Mouse (Mus musculus) neural tube, embryonic 15.5 days (tissue): Measurements from ENCODE around the gene Zfp324. TPM values are rescaled to one million over a fixed set of nuclear protein-coding genes. Genes with fewer than 3 reads are reported as not detected.

Experiments
- ATAC-seq: fragments of 200-750 bp; cut with Nextera tagmentation; 2 replicates; pipeline ENCODE4 v1.8.0; 2017; ENCODE audit warnings: mild to moderate bottlenecking, moderate TSS enrichment, moderate library complexity; ENCODE audit not compliant: low FRiP score
- H3K27ac ChIP-seq: fragments of 300-500 bp; sonication (generic); replicated peaks from 2 replicates; pipeline ENCODE4 v1.5.1; 2015; ENCODE audit warnings: mild to moderate bottlenecking, inconsistent platforms
- H3K27me3 ChIP-seq: fragments of 300-500 bp; sonication (generic); replicated peaks from 2 replicates; pipeline ENCODE4 v1.6.1; 2015; ENCODE audit warnings: inconsistent platforms
- H3K36me3 ChIP-seq: fragments of 300-500 bp; sonication (generic); 2 replicates; pipeline ENCODE4 v1.6.1; 2015; ENCODE audit warnings: inconsistent platforms
- H3K4me1 ChIP-seq: fragments of 300-500 bp; sonication (generic); 2 replicates; pipeline ENCODE4 v1.6.1; 2015; ENCODE audit warnings: inconsistent platforms
- H3K4me2 ChIP-seq: fragments of 300-500 bp; sonication (generic); 2 replicates; pipeline ENCODE4 v1.6.1; 2015; ENCODE audit warnings: inconsistent platforms, mild to moderate bottlenecking, moderate library complexity
- H3K4me3 ChIP-seq: fragments of 300-500 bp; sonication (generic); replicated peaks from 2 replicates; pipeline ENCODE4 v1.5.1; 2015; ENCODE audit warnings: mild to moderate bottlenecking, inconsistent platforms
- H3K9ac ChIP-seq: fragments of 300-500 bp; sonication (generic); replicated peaks from 2 replicates; pipeline ENCODE4 v1.6.1; 2015; ENCODE audit warnings: mild to moderate bottlenecking, inconsistent platforms
- H3K9me3 ChIP-seq: fragments of 300-500 bp; sonication (generic); replicated peaks from 2 replicates; pipeline ENCODE4 v1.6.1; 2016; ENCODE audit warnings: inconsistent platforms
- WGBS: fragments of 180-500 bp; shearing (Covaris S2); methylation state at CpG from one replicate; pipeline ENCODE4 v1.1.7; 2015; ENCODE audit warnings: mixed read lengths; 5-methylcytosine and 5-hydroxymethylcytosine counted together
- polyA plus RNA-seq: library from polyadenylated mRNA; unstranded; fragments of >200 nt; fragmentation: Nextera tagmentation; extraction: Ambion mirVana; gene quantifications from 2 replicates; pipeline ENCODE4 v1.2.1, GENCODE M21; 2015

Gene Zfp324
- polyA plus RNA-seq, 1 experiment from 2014 or later: 13.3 TPM

- no peak within 1 kb of the TSS for H3K4me3 ChIP-seq
- H3K9me3 ChIP-seq: no peaks in the 10 kb centered on the region
- ATAC-seq: no peak
- 77% methylated on average over 5 of the region's 5 CpGs for WGBS
- H3K9ac ChIP-seq: no peak within 1 kb of the TSS
- H3K4me1 ChIP-seq: no peaks in the 10 kb centered on the region
- no peak within 1 kb of the TSS for H3K27ac ChIP-seq
- no peaks in the 10 kb centered on the region for H3K36me3 ChIP-seq
- H3K27me3 ChIP-seq: no peaks in the 10 kb centered on the region
- no peak within 1 kb of the TSS for H3K4me2 ChIP-seq
These were observed 32.4 kb downstream of the Zfp324 start, which contains the start of gene Slc27a5 for GRCm38 (mm10) chr7:12998053-12998452. Gene Slc27a5 (minus strand): TSS chr7:12998192.

- WGBS: 81% methylated on average over 3 of the region's 3 CpGs
- H3K4me3 ChIP-seq: no peak within 1 kb of the TSS
- no peak within 1 kb of the TSS for H3K27ac ChIP-seq
- no peaks in the 10 kb centered on the region for H3K9me3 ChIP-seq
- peaks cover 1% of the 10 kb centered on the region; the same call in 1 of the 2 replicates for H3K36me3 ChIP-seq
- no peak within 1 kb of the TSS for H3K9ac ChIP-seq
- H3K4me2 ChIP-seq: no peak within 1 kb of the TSS
- ATAC-seq: no peak
- H3K4me1 ChIP-seq: no peaks in the 10 kb centered on the region
- no peaks in the 10 kb centered on the region for H3K27me3 ChIP-seq
These were observed 33.2 kb downstream of the Zfp324 start, which contains the start of gene Trim28 for GRCm38 (mm10) chr7:12998851-12999250. Gene Trim28 (plus strand): TSS chr7:12999114.

- WGBS: 83% methylated on average over 1 of the region's 1 CpGs
- Histone ChIP-seq H3K9ac (no peak overlapping the region), H3K27ac (no peak overlapping the region), H3K9me3 (no peaks in the 10 kb centered on the region), H3K36me3 (peaks cover 23% of the 10 kb centered on the region), H3K27me3 (no peaks in the 10 kb centered on the region), H3K4me1 (peaks cover 4% of the 10 kb centered on the region; the same call in 1 of the 2 replicates), H3K4me3 (no peak overlapping the region), H3K4me2 (no peak overlapping the region)
- no peak for ATAC-seq
These were observed 35.9 kb downstream of the Zfp324 start for GRCm38 (mm10) chr7:13001584-13001983.

GRCm38 (mm10) chr7:13003380-13003779 lies 37.7 kb downstream of the Zfp324 start:
- no peak for ATAC-seq
- Histone ChIP-seq H3K36me3 (peaks cover 28% of the 10 kb centered on the region), H3K9ac (no peak overlapping the region), H3K27me3 (no peaks in the 10 kb centered on the region), H3K4me1 (peaks cover 21% of the 10 kb centered on the region), H3K9me3 (no peaks in the 10 kb centered on the region), H3K27ac (no peak overlapping the region), H3K4me3 (no peak overlapping the region), H3K4me2 (no peak overlapping the region)
- 75% methylated on average over 5 of the region's 5 CpGs for WGBS

- 91% methylated on average over 17 of the region's 17 CpGs for WGBS
- H3K36me3 ChIP-seq: peaks cover 28% of the 10 kb centered on the region
- H3K4me3 ChIP-seq: no peak overlapping the region
- peaks cover 35% of the 10 kb centered on the region for H3K4me1 ChIP-seq
- H3K9me3 ChIP-seq: no peaks in the 10 kb centered on the region
- no peak overlapping the region for H3K4me2 ChIP-seq
- H3K9ac ChIP-seq: no peak overlapping the region
- H3K27ac ChIP-seq: no peak overlapping the region
- ATAC-seq: no peak
- no peaks in the 10 kb centered on the region for H3K27me3 ChIP-seq
These were observed 40.4 kb downstream of the Zfp324 start for GRCm38 (mm10) chr7:13006011-13006410.

DNA sequence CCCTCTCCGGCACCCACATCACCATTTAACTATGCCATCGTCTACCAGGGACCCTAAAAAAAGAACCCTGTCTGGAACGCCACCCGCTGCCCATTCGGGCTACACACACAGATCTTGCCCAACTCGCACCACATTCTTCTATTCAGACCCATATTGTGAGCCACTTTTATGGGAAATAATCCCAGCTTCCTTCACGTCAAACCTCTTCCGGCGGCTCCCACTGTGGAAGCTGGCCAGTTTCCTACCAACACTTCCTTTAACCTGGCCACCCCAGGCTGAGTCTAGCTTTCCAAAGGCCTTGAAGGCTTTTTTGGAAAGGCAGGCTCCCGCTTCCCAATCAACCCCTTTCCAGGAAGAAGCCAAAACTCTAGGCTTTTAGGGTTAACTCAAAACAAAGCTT lies 40.9 kb downstream of the Zfp324 start:
- ATAC-seq: no peak
- no peak overlapping the region for H3K4me3 ChIP-seq
- H3K4me2 ChIP-seq: 0 out of 2 replicates have a peak overlapping the region, but pooled peaks have one; percentile 77
- 83% methylated on average over 10 of the region's 10 CpGs for WGBS
- no peak overlapping the region for H3K27ac ChIP-seq
- peaks cover 28% of the 10 kb centered on the region for H3K36me3 ChIP-seq
- no peak overlapping the region for H3K9ac ChIP-seq
- H3K27me3 ChIP-seq: no peaks in the 10 kb centered on the region
- H3K4me1 ChIP-seq: peaks cover 35% of the 10 kb centered on the region
- no peaks in the 10 kb centered on the region for H3K9me3 ChIP-seq

DNA sequence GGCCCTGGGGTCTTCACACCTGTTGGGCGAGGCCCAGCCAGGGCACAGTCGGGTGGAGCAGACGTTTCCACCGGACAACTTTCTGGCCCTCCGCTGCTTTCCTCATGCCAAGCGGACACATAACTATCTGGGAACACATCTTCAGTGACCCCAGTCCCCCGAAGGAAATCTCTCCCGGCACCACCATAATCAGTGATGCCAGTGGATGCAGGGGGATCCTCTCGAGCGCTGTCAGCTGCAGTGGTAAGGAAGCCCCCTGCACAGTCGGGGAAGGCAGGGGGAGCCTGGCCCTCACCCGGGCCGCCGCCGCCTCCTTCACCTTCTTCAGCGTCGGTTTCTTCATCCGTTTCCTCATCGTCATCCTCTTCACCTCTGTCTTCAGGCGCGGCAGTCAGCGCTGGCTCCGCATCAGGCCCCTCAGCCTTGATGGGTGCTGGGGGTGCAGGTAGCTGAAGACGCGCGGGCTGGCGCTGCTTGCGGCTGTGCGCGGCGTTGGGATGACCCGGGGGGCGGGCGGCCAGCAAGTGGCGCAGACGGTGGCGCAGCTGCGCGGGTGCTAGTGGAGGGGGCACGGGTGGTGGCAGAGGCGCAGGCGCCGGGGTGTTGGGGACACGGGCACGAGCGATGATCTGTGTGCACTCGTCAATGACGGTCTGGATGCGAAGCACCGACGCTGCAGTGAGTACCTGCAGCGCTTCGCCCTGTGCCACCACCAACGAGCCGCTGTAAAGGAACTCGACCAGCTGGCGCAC lies 41.9 kb downstream of the Zfp324 start:
- peak overlapping the region; percentile 66 for H3K4me3 ChIP-seq
- no peak overlapping the region for H3K27ac ChIP-seq
- H3K36me3 ChIP-seq: peaks cover 28% of the 10 kb centered on the region
- no peaks in the 10 kb centered on the region for H3K27me3 ChIP-seq
- H3K4me2 ChIP-seq: peak overlapping the region; percentile 77
- no peaks in the 10 kb centered on the region for H3K9me3 ChIP-seq
- 36% methylated on average over 56 of the region's 57 CpGs for WGBS
- peaks cover 35% of the 10 kb centered on the region for H3K4me1 ChIP-seq
- ATAC-seq: no peak
- H3K9ac ChIP-seq: peak overlapping the region; percentile 84

GRCm38 (mm10) chr7:13009143-13010004 lies 43.7 kb downstream of the Zfp324 start:
- under 1% methylated on average over 42 of the region's 42 CpGs for WGBS
- Histone ChIP-seq H3K9ac (peak overlapping the region; percentile 84), H3K4me3 (peak overlapping the region; percentile 66), H3K27ac (peak overlapping the region; percentile 94), H3K9me3 (no peaks in the 10 kb centered on the region), H3K27me3 (no peaks in the 10 kb centered on the region), H3K36me3 (peaks cover 23% of the 10 kb centered on the region), H3K4me1 (peaks cover 35% of the 10 kb centered on the region), H3K4me2 (peak overlapping the region; percentile 77)
- peak; percentile 92 for ATAC-seq

DNA sequence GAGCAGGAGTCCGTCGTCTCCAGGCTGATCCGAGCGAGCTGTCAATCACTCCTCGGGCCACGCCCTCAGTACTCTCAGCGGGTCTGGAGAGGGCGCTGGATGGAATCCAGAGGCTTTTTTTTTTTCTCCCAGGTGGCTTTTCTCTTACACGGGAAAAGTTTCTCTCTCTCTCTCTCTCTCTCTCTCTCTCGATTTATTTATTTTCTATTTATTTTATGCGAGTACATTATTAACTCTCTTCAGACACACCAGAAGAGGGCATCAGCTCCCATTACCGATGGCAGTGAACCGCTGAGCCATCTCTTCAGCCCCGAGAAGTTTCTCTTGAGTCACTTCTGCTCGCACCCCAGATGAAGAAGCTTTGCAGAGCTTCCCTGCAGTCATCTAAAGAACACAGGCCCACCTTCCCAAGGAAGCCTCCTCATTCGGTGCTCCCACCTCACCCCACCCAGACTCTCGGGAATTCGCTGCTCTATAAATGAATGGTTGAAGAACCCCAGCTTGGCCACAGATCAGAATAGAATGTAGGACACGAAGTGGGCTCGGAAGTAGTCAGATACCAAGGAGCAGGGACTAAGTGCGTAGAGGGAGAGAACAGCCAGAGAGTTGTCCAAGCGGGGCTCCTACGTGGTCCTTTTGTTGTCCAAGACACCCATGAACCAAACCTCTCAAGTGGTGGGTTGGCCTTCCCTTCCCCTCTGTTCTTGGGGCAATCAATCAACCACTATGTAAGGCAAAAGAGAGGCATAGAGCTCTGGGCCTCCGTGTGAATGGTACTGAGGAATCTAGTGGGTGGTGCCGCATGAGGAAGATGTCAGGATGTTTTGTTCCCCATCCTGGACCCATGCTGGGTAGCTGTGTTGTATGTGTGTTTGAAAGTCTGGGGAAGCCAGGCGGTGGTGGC lies 44.6 kb downstream of the Zfp324 start, which contains the start of gene Zbtb45:
Zbtb45 (minus strand) TSS at position 30 of the 904 bp plus-strand sequence.
- WGBS: 3% methylated on average over 26 of the region's 26 CpGs
- H3K9me3 ChIP-seq: no peaks in the 10 kb centered on the region
- no peaks in the 10 kb centered on the region for H3K27me3 ChIP-seq
- peaks cover 16% of the 10 kb centered on the region for H3K36me3 ChIP-seq
- peak within 1 kb of the TSS; percentile 66 for H3K4me3 ChIP-seq
- ATAC-seq: no peak
- H3K4me2 ChIP-seq: peak within 1 kb of the TSS; percentile 77
- H3K9ac ChIP-seq: peak within 1 kb of the TSS; percentile 84
- H3K4me1 ChIP-seq: peaks cover 35% of the 10 kb centered on the region
- H3K27ac ChIP-seq: peak within 1 kb of the TSS; percentile 94

DNA sequence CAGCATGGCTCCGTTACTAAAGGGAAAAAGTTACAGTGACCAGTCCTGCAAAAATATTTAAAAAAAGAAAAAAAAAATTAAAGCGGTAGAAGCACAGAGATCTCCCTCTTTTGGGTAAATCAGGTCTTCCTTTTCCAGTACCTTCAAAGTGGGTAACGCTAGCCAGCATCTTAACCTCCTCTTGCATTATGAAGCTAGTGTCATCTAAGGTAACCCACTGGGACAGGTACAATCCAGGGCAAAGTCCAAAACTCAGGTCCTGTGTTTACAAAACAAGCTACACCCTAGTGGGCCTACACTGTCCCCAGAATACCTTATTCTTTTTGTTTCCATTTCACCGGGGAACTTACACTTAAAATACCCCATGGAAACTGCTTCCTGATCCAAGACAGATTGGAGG lies 48.0 kb downstream of the Zfp324 start:
- H3K27me3 ChIP-seq: no peaks in the 10 kb centered on the region
- H3K4me2 ChIP-seq: no peak overlapping the region
- no peaks in the 10 kb centered on the region for H3K36me3 ChIP-seq
- H3K4me3 ChIP-seq: no peak overlapping the region
- no peak overlapping the region for H3K9ac ChIP-seq
- WGBS: 68% methylated on average over 4 of the region's 4 CpGs
- H3K27ac ChIP-seq: no peak overlapping the region
- no peak for ATAC-seq
- peaks cover 11% of the 10 kb centered on the region for H3K4me1 ChIP-seq
- H3K9me3 ChIP-seq: no peaks in the 10 kb centered on the region

GRCm38 (mm10) chr7:13014275-13014839 lies 48.7 kb downstream of the Zfp324 start:
- Histone ChIP-seq H3K4me2 (no peak overlapping the region), H3K27ac (no peak overlapping the region), H3K9me3 (no peaks in the 10 kb centered on the region), H3K9ac (no peak overlapping the region), H3K4me1 (peaks cover 7% of the 10 kb centered on the region), H3K27me3 (no peaks in the 10 kb centered on the region), H3K36me3 (no peaks in the 10 kb centered on the region), H3K4me3 (no peak overlapping the region)
- ATAC-seq: no peak
- WGBS: 34% methylated on average over 6 of the region's 6 CpGs
